Mouse (Mus musculus) central nervous system, embryonic 11.5 days (tissue): Measurements from ENCODE around the gene Ccdc80. TPM values are rescaled to one million over a fixed set of nuclear protein-coding genes. Genes with fewer than 3 reads are reported as not detected.

Source experiments
- polyA plus RNA-seq: library from polyadenylated mRNA; depleted of rRNA; stranded (reverse); fragments of >200 nt; gene quantifications from 2 replicates; pipeline ENCODE4 v1.2.3, GENCODE M21; 2012; rRNA removed

Gene Ccdc80
- 14.3 and 21.9 TPM in 2 replicates for polyA plus RNA-seq

GRCm38 (mm10) chr16:45093137-45093731 is at the start of gene Ccdc80:
Gene Ccdc80, plus strand, starts transcription at chr16:45093402.

GRCm38 (mm10) chr16:45158522-45159388 is 65.6 kb downstream of the Ccdc80 start, which contains the start of the genes Slc35a5 and Atg3:
Gene Slc35a5, minus strand, starts transcription at chr16:45158706.
Gene Atg3, plus strand, starts transcription at chr16:45158785.

Other genes with a start within 250 kb of the Ccdc80 start
- 0.05 TPM in 1 of 2 replicates, not detected in the other for gene Cd200r2, start 226.3 kb upstream of the Ccdc80 start, polyA plus RNA-seq
- gene Cd200r3, start 149.7 kb upstream of the Ccdc80 start, polyA plus RNA-seq: 0.02 and 0.06 TPM in 2 replicates
- gene Slc35a5, start 65.3 kb downstream of the Ccdc80 start, polyA plus RNA-seq: 11.7 and 15.5 TPM in 2 replicates
- gene Atg3, start 65.4 kb downstream of the Ccdc80 start, polyA plus RNA-seq: 26.6 and 37.5 TPM in 2 replicates
- gene Btla, start 130.9 kb downstream of the Ccdc80 start, polyA plus RNA-seq: 0.55 and 0.61 TPM in 2 replicates